Mouse (Mus musculus): ENCODE data around the gene F2rl1.

- TF ChIP-seq POLR2A (IDR thresholded peaks at IDR 0.05; ENCODE audit: extremely low read depth, insufficient read depth, low read length) (no peak), CTCF (IDR thresholded peaks at IDR 0.05; ENCODE audit: extremely low read depth, insufficient read depth, low read length) (no peak)
These were observed 47.9 kb downstream of the F2rl1 start for GRCm38 (mm10) chr13:95477173-95477572.
